Mouse (Mus musculus): ENCODE data around the gene Asb15.

The Asb15 gene

GRCm38 (mm10) chr6:24569711-24570110, 41.8 kb downstream of the Asb15 start:
- DNase-seq: no peak

- DNase-seq: no peak
These were observed 42.3 kb downstream of the Asb15 start for GRCm38 (mm10) chr6:24570278-24570677.

- DNase-seq: no peak
These were observed 43.2 kb downstream of the Asb15 start for GRCm38 (mm10) chr6:24571126-24571525.

GRCm38 (mm10) chr6:24572431-24572830, 44.5 kb downstream of the Asb15 start:
- no peak for DNase-seq

GRCm38 (mm10) chr6:24573319-24573718, 45.4 kb downstream of the Asb15 start:
- DNase-seq: no peak

GRCm38 (mm10) chr6:24583456-24583855, 55.5 kb downstream of the Asb15 start:
- no peak for DNase-seq

GRCm38 (mm10) chr6:24585431-24586310, 57.7 kb downstream of the Asb15 start:
- no peak for DNase-seq

- peak; percentile 27 for DNase-seq
These were observed 58.9 kb downstream of the Asb15 start for GRCm38 (mm10) chr6:24586885-24587284.

- DNase-seq: no peak
These were observed 62.3 kb downstream of the Asb15 start for GRCm38 (mm10) chr6:24590282-24590681.

- no peak for DNase-seq
These were observed 63.7 kb downstream of the Asb15 start for GRCm38 (mm10) chr6:24591525-24592218.

- DNase-seq: no peak
These were observed 69.6 kb downstream of the Asb15 start, which contains the start of gene Lmod2 for GRCm38 (mm10) chr6:24597500-24597899. Lmod2 (plus strand) TSS chr6:24597762.

GRCm38 (mm10) chr6:24599179-24599578, 71.2 kb downstream of the Asb15 start:
- DNase-seq: no peak

- DNase-seq: no peak
These were observed 71.7 kb downstream of the Asb15 start for GRCm38 (mm10) chr6:24599639-24600038.

GRCm38 (mm10) chr6:24600134-24600533, 72.2 kb downstream of the Asb15 start:
- DNase-seq: no peak

GRCm38 (mm10) chr6:24600726-24601125, 72.8 kb downstream of the Asb15 start:
- DNase-seq: no peak

GRCm38 (mm10) chr6:24601668-24602067, 73.7 kb downstream of the Asb15 start:
- no peak for DNase-seq

GRCm38 (mm10) chr6:24602351-24602750, 74.4 kb downstream of the Asb15 start:
- no peak for DNase-seq

- no peak for DNase-seq
These were observed 75.0 kb downstream of the Asb15 start for GRCm38 (mm10) chr6:24602993-24603392.

- DNase-seq: no peak
These were observed 76.3 kb downstream of the Asb15 start for GRCm38 (mm10) chr6:24604289-24604688.

- DNase-seq: no peak
These were observed 77.7 kb downstream of the Asb15 start for GRCm38 (mm10) chr6:24605631-24606030.

GRCm38 (mm10) chr6:24606512-24606911, 78.6 kb downstream of the Asb15 start:
- no peak for DNase-seq

- DNase-seq: no peak
These were observed 79.6 kb downstream of the Asb15 start for GRCm38 (mm10) chr6:24607531-24607930.

- no peak for DNase-seq
These were observed 80.2 kb downstream of the Asb15 start for GRCm38 (mm10) chr6:24608129-24608528.

- DNase-seq: no peak
These were observed 80.7 kb downstream of the Asb15 start for GRCm38 (mm10) chr6:24608682-24609081.

Data from cerebellum, adult 11-12 months (tissue).